Mouse (Mus musculus) C2C12 (cell line): ENCODE results near the gene Svbp.

Experiments
- CTCF ChIP-seq: IDR thresholded peaks from one replicate; pipeline ENCODE4 v1.5.1; 2011; ENCODE audit not compliant: control insufficient read depth, insufficient read depth, insufficient read length
- MAX ChIP-seq: IDR thresholded peaks from one replicate; pipeline ENCODE4 v1.6.1; 2011; ENCODE audit warnings: mild to moderate bottlenecking, control low read depth
- MYOD1 ChIP-seq: IDR thresholded peaks from one replicate; pipeline ENCODE4 v1.6.1; 2011; ENCODE audit warnings: low read depth; ENCODE audit not compliant: control insufficient read depth, insufficient read length
- MYOG ChIP-seq: IDR thresholded peaks from one replicate; pipeline ENCODE4 v1.6.1; 2011; ENCODE audit not compliant: control insufficient read depth, insufficient read length; ENCODE audit errors: extremely low read depth
- USF1 ChIP-seq: IDR thresholded peaks from one replicate; pipeline ENCODE4 v1.6.1; 2011; ENCODE audit warnings: low read depth, mild to moderate bottlenecking, control low read depth, moderate library complexity

DNA sequence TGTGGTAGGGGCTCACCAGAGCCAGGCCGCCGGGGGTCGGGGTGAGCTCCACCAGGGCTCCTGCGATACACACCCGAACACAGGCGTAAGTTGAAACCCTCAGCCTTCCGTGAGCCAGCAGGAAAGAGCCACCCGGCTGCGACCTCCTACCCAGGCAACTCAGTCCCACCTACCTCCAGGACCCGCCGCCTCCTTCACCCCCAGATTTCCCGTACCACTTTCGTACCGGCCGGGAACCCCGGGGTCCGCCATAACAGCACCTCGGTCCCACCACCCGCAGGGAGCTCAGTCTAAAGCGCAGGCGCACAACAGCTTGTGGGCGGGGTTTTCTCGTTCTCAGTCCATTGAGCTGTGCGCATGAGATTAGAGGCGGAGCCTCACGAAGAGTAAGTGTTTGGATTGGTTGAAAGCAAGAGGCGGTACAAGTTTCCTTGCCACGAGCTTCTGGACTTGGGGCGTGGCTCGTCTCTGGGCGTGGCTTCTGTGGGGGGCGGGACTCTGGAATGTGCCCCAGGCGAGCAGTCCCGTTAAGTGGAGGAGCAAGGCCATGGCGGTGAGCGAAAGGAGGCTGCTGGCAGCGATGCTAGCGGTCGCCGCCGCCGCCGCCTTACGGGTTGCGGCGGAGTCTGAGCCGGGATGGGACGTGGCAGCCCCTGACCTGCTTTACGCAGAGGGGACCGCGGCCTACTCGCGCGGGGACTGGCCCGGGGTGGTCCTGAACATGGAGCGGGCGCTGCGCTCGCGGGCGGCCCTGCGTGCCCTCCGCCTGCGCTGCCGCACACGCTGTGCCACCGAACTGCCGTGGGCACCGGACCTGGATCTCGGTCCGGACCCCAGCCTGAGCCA is 37.5 kb downstream of the Svbp start, which contains the start of the genes AU022252 and P3h1:
- TF ChIP-seq CTCF, result no peak
- no peak for TF ChIP-seq USF1
- TF ChIP-seq MYOD1, result no peak
- TF ChIP-seq MYOG, result no peak
- no peak for TF ChIP-seq MAX
